Mouse (Mus musculus) neural tube, embryonic 10.5 days (tissue): ENCODE measurements around the gene Pdzrn3.

Experiments used
- DNase-seq: peaks from one replicate; pipeline ENCODE4 v3.0.0-alpha.2; 2017; ENCODE audit warnings: low spot score; ENCODE audit errors: extremely low spot score

Gene Pdzrn3

DNA sequence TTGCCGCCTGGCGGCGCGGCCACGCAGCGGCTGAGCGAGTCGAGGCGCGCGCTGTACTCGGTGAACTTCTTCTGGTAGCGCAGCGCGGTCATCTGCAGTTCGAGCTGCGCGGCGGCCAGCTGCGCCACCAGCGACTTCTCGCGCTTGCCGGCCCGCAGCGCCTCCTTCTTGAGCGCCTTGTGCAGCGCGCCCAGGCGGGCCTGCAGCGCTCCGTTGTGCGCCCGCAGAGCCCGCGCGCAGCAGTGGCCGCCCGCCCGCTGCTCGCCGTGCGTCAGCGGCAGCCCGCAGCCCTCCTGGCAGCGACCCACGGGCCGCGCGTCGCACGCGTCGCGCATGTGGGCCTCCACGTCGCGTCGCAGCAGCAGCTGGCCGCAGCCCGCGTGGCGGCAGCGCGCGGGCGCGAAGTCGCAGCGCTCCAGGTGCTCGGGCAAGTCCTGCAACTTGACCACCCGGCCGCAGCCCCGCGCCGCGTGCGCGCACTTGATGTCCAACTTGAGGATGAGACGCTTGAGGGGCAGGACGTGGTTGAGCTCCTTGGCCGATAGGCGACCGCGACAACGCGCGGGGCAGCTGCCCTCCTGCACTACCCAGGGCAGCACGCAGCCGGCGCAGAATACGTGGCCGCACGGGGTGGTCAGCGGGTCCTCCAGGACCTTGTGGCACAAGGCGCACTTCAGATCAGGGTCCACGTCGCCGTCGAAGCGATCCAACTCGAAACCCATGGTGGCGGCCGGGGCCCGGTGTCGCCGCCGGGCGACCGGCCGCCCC lies at the start of gene Pdzrn3:
Gene Pdzrn3, minus strand, starts transcription at position 731 of the 768 bp plus-strand sequence.
- peak; percentile 91 for DNase-seq

- no peak for DNase-seq
Observed at GRCm38 (mm10) chr6:101427296-101427695, 49.6 kb upstream of the Pdzrn3 start.

- no peak for DNase-seq
Observed at GRCm38 (mm10) chr6:101426301-101426700, 48.6 kb upstream of the Pdzrn3 start.

DNA sequence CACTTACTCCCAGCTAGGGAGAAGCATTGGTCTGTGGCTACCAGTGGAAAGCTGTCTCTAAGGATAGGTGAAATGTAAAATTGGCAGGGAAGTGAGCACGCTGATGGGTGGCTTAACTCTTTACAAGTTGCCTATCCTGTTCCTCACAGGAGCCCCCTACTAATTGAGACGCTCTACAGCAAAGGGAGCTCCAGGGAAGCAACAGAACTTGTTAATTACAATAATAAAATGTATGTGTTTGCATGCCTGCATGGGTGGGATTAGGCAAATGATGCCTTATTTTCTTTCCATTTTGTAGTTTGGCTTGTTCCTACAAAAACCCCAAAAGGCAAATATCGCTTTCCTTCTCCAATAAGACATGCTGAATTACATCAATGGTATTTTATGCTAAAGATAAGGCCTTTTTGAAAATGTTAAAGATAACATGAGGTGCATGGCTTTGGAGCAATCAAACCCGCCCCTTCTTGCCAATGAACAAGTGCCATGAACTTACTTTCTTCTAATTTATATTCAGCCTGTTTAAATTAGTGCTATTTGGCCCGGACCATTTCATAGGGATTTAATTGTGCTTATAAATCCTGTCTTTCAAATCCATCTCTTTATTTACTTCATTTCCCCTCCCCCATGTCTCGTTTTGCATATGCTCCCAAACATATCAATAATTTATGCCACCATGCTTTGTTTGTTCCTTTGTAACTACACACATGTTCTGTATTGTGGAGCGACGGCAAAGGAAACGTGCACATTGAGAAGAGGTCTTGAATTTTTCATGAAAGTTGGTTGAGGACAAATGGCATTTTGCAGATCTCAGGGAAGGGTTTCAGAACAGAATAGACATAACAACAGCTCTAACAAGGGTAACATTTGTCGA lies 44.6 kb upstream of the Pdzrn3 start:
- no peak for DNase-seq

DNA sequence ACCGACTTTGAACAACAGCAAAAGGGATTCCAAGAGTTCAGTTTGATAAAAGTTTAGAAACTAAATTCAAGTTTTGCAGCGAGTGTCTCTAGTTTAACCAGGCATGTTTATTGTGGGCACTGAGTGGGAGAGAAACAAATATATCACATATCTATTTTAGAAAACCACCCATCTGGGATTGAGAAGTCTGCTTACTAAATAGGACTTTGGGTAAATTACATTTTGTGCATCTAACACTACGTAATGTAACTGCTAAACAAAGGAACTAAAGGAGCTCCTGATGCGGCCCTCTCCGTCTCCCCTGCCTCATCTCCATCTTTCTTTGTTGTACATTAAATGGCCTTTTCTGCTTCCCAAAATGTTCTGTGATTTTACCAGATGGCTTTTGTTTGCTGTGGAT lies 40.5 kb upstream of the Pdzrn3 start:
- DNase-seq = no peak

DNA sequence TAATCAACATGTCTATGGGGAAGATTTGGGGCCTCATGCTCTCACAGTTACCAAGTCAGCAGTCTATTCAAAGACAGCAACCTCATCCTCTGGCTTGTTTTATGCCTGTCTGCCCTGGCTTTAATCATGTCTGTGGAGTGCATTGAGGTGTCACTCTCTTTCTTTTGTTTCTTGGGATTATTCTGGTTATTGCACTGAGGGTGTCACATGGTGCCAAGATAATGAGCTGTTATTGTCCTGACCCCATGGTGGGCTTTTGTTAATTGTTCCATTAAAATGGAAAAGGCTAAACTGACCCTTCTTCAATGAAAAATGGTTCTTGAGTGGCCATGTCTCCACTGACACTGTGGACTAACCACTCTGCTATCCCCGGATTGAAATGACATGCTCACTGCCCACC lies 34.0 kb upstream of the Pdzrn3 start:
- DNase-seq = no peak

GRCm38 (mm10) chr6:101411064-101411463 lies 33.4 kb upstream of the Pdzrn3 start:
- peak; percentile 55 for DNase-seq

- DNase-seq = peak; percentile 10
Observed at GRCm38 (mm10) chr6:101396711-101397110, 19.0 kb upstream of the Pdzrn3 start.

DNA sequence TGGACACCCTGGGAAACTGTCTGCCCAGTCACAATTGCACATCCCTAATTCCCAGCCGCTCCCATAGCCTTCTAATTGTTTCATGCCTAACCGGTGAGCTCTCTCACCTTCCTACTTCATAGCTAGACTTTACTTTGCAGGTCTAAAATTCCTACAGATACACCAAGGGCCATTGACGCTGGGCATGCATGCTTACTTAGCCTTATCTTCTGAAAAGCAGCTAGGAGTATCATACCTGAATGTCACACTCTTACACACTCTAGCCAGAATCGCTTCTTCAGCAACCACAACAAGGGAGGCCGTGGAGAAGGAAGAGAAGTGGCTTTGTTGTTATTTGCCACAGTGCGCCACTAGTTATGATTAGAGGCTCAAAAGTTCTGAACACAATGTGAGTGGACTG lies 18.2 kb upstream of the Pdzrn3 start:
- DNase-seq = no peak

GRCm38 (mm10) chr6:101392801-101393117 lies 15.1 kb upstream of the Pdzrn3 start:
- no peak for DNase-seq

DNA sequence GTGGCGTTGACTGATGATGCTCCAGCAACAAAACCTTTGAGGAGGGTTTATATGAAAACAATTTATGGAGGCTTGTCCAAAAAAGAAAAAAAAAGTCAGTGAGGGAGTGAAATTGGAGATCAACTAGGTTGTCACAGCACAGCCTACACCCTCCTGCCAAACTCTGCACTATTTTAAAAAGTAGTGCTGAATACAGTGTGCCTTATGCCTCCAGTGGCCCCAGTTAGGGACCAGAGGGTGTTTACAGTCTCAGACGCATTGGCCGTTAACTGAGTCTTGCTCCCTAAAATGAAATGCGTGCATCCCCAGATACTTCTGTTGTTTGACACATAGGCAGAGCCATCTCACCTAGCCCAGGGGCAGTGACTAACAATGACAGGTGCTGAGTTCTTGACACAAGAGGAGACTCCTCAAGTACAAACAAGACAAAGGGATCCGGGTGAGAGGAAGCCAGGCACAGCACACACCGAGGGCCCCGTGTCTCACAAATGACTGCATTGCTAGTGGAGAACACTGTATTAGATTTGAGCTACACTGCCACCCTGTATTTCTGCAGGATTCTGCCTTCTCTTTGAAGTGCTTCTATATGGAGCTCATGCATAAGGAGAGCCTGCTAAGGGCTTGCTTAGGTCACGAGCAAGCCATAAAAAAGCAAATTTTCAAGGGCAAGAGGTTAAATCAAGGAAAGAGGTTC lies 14.6 kb upstream of the Pdzrn3 start:
- no peak for DNase-seq

DNA sequence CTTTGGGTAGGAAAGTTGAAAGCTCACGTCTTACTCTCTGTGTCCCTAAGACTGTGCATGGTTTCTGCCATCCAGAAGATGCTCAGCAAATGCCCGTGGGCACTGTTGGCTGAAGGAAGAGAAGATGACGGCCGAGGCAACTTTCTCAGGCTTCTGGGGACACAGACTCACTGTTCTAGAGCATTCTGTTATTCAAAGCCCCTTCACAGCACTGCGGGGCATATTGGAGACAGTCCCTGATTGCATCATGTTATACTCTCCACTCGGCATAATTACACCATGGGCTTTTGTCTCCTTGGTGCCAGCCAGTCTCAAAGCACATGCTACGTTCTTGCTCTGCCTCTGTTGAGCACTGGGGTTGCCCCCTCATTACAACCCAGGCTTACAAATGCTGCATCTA lies 7.8 kb upstream of the Pdzrn3 start:
- peak; percentile 11 for DNase-seq

- DNase-seq = peak; percentile 10
Observed at GRCm38 (mm10) chr6:101384958-101385357, 7.3 kb upstream of the Pdzrn3 start.

- DNase-seq = peak; percentile 11
Observed at GRCm38 (mm10) chr6:101384476-101384875, 6.8 kb upstream of the Pdzrn3 start.

- no peak for DNase-seq
Observed at GRCm38 (mm10) chr6:101382891-101383290, 5.2 kb upstream of the Pdzrn3 start.

GRCm38 (mm10) chr6:101379546-101379945 lies 1.8 kb upstream of the Pdzrn3 start:
- no peak for DNase-seq

DNA sequence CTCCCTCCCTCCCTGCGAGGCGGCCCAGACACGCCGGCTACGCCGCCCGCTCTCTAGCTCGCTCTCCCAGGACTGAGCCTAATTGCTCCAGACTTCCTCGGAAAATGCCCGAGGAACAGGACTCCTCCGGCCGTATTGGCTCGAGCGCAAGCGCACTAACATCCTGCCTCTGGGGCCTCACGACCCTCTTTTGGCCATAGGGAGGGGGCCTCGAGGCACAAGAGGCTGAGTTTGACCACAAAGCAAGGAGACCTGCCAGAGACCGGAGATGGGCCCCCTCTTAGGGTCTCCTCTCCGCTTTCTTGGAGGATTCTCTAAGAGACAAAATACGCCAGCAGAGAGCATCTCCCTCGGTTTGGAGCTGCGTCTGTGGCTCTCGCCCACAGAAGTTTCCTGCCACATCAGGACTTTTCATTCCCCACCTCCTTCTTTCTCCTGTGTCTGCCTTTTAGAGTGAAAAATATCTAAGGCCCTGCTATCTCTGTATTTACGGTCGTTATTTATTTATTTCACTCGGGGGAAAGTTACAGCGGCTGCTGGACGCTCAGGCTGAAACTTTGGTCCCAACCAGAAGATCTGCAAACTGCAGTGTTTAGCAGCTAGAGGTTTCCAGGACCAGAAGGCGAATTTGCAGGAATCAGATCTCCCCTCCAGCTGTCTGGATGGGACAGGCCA lies 375 bp upstream of the Pdzrn3 start:
- DNase-seq = no peak

GRCm38 (mm10) chr6:101376511-101377166 lies 1.1 kb downstream of the Pdzrn3 start:
- no peak for DNase-seq

DNA sequence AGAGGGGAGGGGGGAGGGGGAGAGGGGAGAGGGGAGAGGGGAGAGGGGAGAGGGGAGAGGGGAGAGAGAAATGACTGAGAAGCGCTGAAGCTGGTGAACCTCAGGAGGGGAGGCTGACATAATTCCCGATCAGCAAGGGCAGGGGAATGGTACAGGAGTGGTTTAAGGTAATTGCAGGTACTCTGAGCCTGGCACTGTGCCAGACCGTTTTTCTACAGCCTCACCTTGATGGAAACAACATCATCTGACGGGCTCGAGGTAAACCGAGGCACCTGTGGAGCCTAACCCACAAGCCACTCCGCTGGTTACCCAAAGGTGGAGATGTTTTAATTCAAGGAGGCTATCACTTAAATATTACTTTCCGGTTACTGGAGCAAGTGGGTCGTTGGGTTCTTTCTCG lies 1.6 kb downstream of the Pdzrn3 start:
- no peak for DNase-seq

- DNase-seq = peak; percentile 76
Observed at GRCm38 (mm10) chr6:101374721-101375120, 3.0 kb downstream of the Pdzrn3 start.

- no peak for DNase-seq
Observed at GRCm38 (mm10) chr6:101374186-101374585, 3.5 kb downstream of the Pdzrn3 start.
